Mouse (Mus musculus): ENCODE measurements around the gene Serpinb1a. TPM values are rescaled to one million over a fixed set of nuclear protein-coding genes. Genes with fewer than 3 reads are reported as not detected.

Gene Serpinb1a
- polyA plus RNA-seq, 1 experiment: 22.7 TPM

- 0 out of 2 replicates have a peak, but pooled peaks cover 2% of the 10 kb centered on the region for H3K4me1 ChIP-seq (ENCODE audit: control insufficient read depth, insufficient read depth, low read length)
- TF ChIP-seq CTCF (IDR thresholded peaks at IDR 0.05; ENCODE audit: borderline replicate concordance, insufficient read depth, low read length): no peak
- TF ChIP-seq POLR2A (IDR thresholded peaks at IDR 0.05; ENCODE audit: low read depth, low read length): no peak
- no peak overlapping the region for H3K4me3 ChIP-seq (ENCODE audit: insufficient read depth, low read length)
- H3K27ac ChIP-seq (ENCODE audit: insufficient read depth, low read length): no peak overlapping the region
These were observed 1.9 kb downstream of the Serpinb1a start for GRCm38 (mm10) chr13:32849092-32849491.

GRCm38 (mm10) chr13:32846221-32846620 is 4.8 kb downstream of the Serpinb1a start:
- TF ChIP-seq CTCF (IDR thresholded peaks at IDR 0.05; ENCODE audit: borderline replicate concordance, insufficient read depth, low read length) (no peak), POLR2A (IDR thresholded peaks at IDR 0.05; ENCODE audit: low read depth, low read length) (no peak)
- Histone ChIP-seq H3K4me1 (ENCODE audit: control insufficient read depth, insufficient read depth, low read length) (no peaks in the 10 kb centered on the region), H3K4me3 (ENCODE audit: insufficient read depth, low read length) (no peak overlapping the region), H3K27ac (ENCODE audit: insufficient read depth, low read length) (no peak overlapping the region)

- TF ChIP-seq CTCF (IDR thresholded peaks at IDR 0.05; ENCODE audit: borderline replicate concordance, insufficient read depth, low read length): no peak
- TF ChIP-seq POLR2A (IDR thresholded peaks at IDR 0.05; ENCODE audit: low read depth, low read length): no peak
- no peaks in the 10 kb centered on the region for H3K4me1 ChIP-seq (ENCODE audit: control insufficient read depth, insufficient read depth, low read length)
- H3K4me3 ChIP-seq (ENCODE audit: insufficient read depth, low read length): no peak overlapping the region
- no peak overlapping the region for H3K27ac ChIP-seq (ENCODE audit: insufficient read depth, low read length)
These were observed 9.6 kb downstream of the Serpinb1a start for GRCm38 (mm10) chr13:32841349-32841748.

GRCm38 (mm10) chr13:32839314-32839713 is 11.7 kb downstream of the Serpinb1a start:
- Histone ChIP-seq H3K4me1 (ENCODE audit: control insufficient read depth, insufficient read depth, low read length) (no peaks in the 10 kb centered on the region), H3K27ac (ENCODE audit: insufficient read depth, low read length) (no peak overlapping the region), H3K4me3 (ENCODE audit: insufficient read depth, low read length) (no peak overlapping the region)
- no peak for TF ChIP-seq POLR2A (IDR thresholded peaks at IDR 0.05; ENCODE audit: low read depth, low read length)

- H3K27ac ChIP-seq (ENCODE audit: insufficient read depth, low read length): no peak overlapping the region
- TF ChIP-seq POLR2A (IDR thresholded peaks at IDR 0.05; ENCODE audit: low read depth, low read length) (no peak), CTCF (IDR thresholded peaks at IDR 0.05; ENCODE audit: borderline replicate concordance, insufficient read depth, low read length) (no peak)
- no peak overlapping the region for H3K4me3 ChIP-seq (ENCODE audit: insufficient read depth, low read length)
- no peaks in the 10 kb centered on the region for H3K4me1 ChIP-seq (ENCODE audit: control insufficient read depth, insufficient read depth, low read length)
These were observed 16.5 kb downstream of the Serpinb1a start for GRCm38 (mm10) chr13:32834513-32834912.

- no peaks in the 10 kb centered on the region for H3K4me1 ChIP-seq (ENCODE audit: control insufficient read depth, insufficient read depth, low read length)
- TF ChIP-seq CTCF (IDR thresholded peaks at IDR 0.05; ENCODE audit: borderline replicate concordance, insufficient read depth, low read length) (no peak), POLR2A (IDR thresholded peaks at IDR 0.05; ENCODE audit: low read depth, low read length) (no peak)
- no peak overlapping the region for H3K27ac ChIP-seq (ENCODE audit: insufficient read depth, low read length)
- H3K4me3 ChIP-seq (ENCODE audit: insufficient read depth, low read length): no peak overlapping the region
These were observed 17.7 kb downstream of the Serpinb1a start for GRCm38 (mm10) chr13:32833237-32833636.

- Histone ChIP-seq H3K27ac (ENCODE audit: insufficient read depth, low read length) (no peak overlapping the region), H3K4me1 (ENCODE audit: control insufficient read depth, insufficient read depth, low read length) (no peaks in the 10 kb centered on the region), H3K4me3 (ENCODE audit: insufficient read depth, low read length) (no peak overlapping the region)
- no peak for TF ChIP-seq POLR2A (IDR thresholded peaks at IDR 0.05; ENCODE audit: low read depth, low read length)
- no peak for TF ChIP-seq CTCF (IDR thresholded peaks at IDR 0.05; ENCODE audit: borderline replicate concordance, insufficient read depth, low read length)
These were observed 18.2 kb downstream of the Serpinb1a start for GRCm38 (mm10) chr13:32832776-32833175.

- Histone ChIP-seq H3K4me3 (ENCODE audit: insufficient read depth, low read length) (no peak overlapping the region), H3K4me1 (ENCODE audit: control insufficient read depth, insufficient read depth, low read length) (no peaks in the 10 kb centered on the region), H3K27ac (ENCODE audit: insufficient read depth, low read length) (no peak overlapping the region)
- TF ChIP-seq CTCF (IDR thresholded peaks at IDR 0.05; ENCODE audit: borderline replicate concordance, insufficient read depth, low read length) (no peak), POLR2A (IDR thresholded peaks at IDR 0.05; ENCODE audit: low read depth, low read length) (no peak)
These were observed 19.3 kb downstream of the Serpinb1a start for GRCm38 (mm10) chr13:32831505-32832273.

- no peak for TF ChIP-seq CTCF (IDR thresholded peaks at IDR 0.05; ENCODE audit: borderline replicate concordance, insufficient read depth, low read length)
- no peak for TF ChIP-seq POLR2A (IDR thresholded peaks at IDR 0.05; ENCODE audit: low read depth, low read length)
- Histone ChIP-seq H3K4me1 (ENCODE audit: control insufficient read depth, insufficient read depth, low read length) (no peaks in the 10 kb centered on the region), H3K4me3 (ENCODE audit: insufficient read depth, low read length) (no peak overlapping the region), H3K27ac (ENCODE audit: insufficient read depth, low read length) (no peak overlapping the region)
These were observed 22.1 kb downstream of the Serpinb1a start for GRCm38 (mm10) chr13:32828886-32829285.

- TF ChIP-seq POLR2A (IDR thresholded peaks at IDR 0.05; ENCODE audit: low read depth, low read length) (no peak), CTCF (IDR thresholded peaks at IDR 0.05; ENCODE audit: borderline replicate concordance, insufficient read depth, low read length) (peak; percentile 72; the same call in 1 of the 2 replicates)
- H3K4me3 ChIP-seq (ENCODE audit: insufficient read depth, low read length): no peak overlapping the region
- H3K4me1 ChIP-seq (ENCODE audit: control insufficient read depth, insufficient read depth, low read length): no peaks in the 10 kb centered on the region
These were observed 23.0 kb downstream of the Serpinb1a start for GRCm38 (mm10) chr13:32827951-32828350.

More at GRCm38 (mm10) chr13:32827951-32828350, 23.0 kb downstream of the Serpinb1a start:
- H3K27ac ChIP-seq (ENCODE audit: insufficient read depth, low read length): no peak overlapping the region

Measured in embryonic fibroblast, embryonic 13.5 days (primary cell).